Mouse (Mus musculus): Measurements from ENCODE around the gene Pdia5. TPM values are rescaled to one million over a fixed set of nuclear protein-coding genes. Genes with fewer than 3 reads are reported as not detected.

Pdia5 gene
- total and polyA plus RNA-seq, 3 experiments, result not detected

GRCm38 (mm10) chr16:35455822-35456221, 34.9 kb downstream of the Pdia5 start:
- no peaks in the 10 kb centered on the region for H3K79me2 ChIP-seq (replicated peaks; ENCODE audit: control insufficient read depth, extremely low read depth, insufficient read depth, poor library complexity, severe bottlenecking)
- no peaks in the 10 kb centered on the region for H3K36me3 ChIP-seq (replicated peaks in 1 of 2; ENCODE audit: control insufficient read depth in 1 of 2, insufficient read depth in 1 of 2, low read length in 1 of 2)
- DNase-seq (ENCODE audit: extremely low read depth), result no peak
- H3K4me2 ChIP-seq (ENCODE audit: insufficient read depth, low read depth, poor library complexity, severe bottlenecking), result no peak overlapping the region
- peaks cover 81% of the 10 kb centered on the region for H3K27me3 ChIP-seq (replicated peaks)
- no peak overlapping the region for H3K9ac ChIP-seq (ENCODE audit: insufficient read depth, low read depth)
- dilution Hi-C loops (cut with MboI; ENCODE audit: extremely low pct_ligation_motif_present, extremely low pct_unique_long_range_greater_than_20kb, low sequenced_read_pairs), result no loop called here
- no peak overlapping the region for H3K27ac ChIP-seq (ENCODE audit: insufficient read depth, low read depth)
- TF ChIP-seq ETS1 (conservative IDR thresholded peaks at IDR 0.05; ENCODE audit: low read depth, low read length) (no peak), CHD2 (IDR thresholded peaks at IDR 0.05; ENCODE audit: low read length) (no peak), MAX (IDR thresholded peaks at IDR 0.05; ENCODE audit: low read length) (no peak), RAD21 (IDR thresholded peaks at IDR 0.05; ENCODE audit: low read depth, low read length) (no peak), E2F4 (IDR thresholded peaks at IDR 0.05; ENCODE audit: insufficient replicate concordance, low read depth, low read length) (no peak), MXI1 (IDR thresholded peaks at IDR 0.05; ENCODE audit: low read depth, low read length) (no peak), MAZ (IDR thresholded peaks at IDR 0.05; ENCODE audit: low read depth, low read length) (no peak), EP300 (IDR thresholded peaks at IDR 0.05; ENCODE audit: low read length) (no peak), BHLHE40 (IDR thresholded peaks at IDR 0.05; ENCODE audit: low read depth, low read length) (no peak), JUND (conservative IDR thresholded peaks at IDR 0.05; ENCODE audit: low read depth, low read length) (no peak), MAFK (IDR thresholded peaks at IDR 0.05; ENCODE audit: insufficient replicate concordance, low read length) (no peak), ZNF384 (IDR thresholded peaks at IDR 0.05; ENCODE audit: low read depth, low read length) (no peak), PAX5 (IDR thresholded peaks at IDR 0.05; ENCODE audit: low read length) (no peak), CHD1 (IDR thresholded peaks at IDR 0.05; ENCODE audit: low read depth, low read length) (no peak), NELFE (IDR thresholded peaks at IDR 0.05; ENCODE audit: low read depth, low read length) (no peak), TCF12 (IDR thresholded peaks at IDR 0.05; ENCODE audit: low read depth, low read length) (no peak), ZKSCAN1 (IDR thresholded peaks at IDR 0.05; ENCODE audit: borderline replicate concordance, low read depth, low read length) (no peak), JUN (IDR thresholded peaks at IDR 0.05; ENCODE audit: insufficient read depth, low read depth, low read length) (no peak), UBTF (IDR thresholded peaks at IDR 0.05; ENCODE audit: low read depth, low read length) (no peak)
- in situ Hi-C loops (cut with MboI; ENCODE audit: low pct_ligation_motif_present, low pct_unique_long_range_greater_than_20kb, low sequenced_read_pairs), result no loop called here
- H3K9me3 ChIP-seq (replicated peaks; ENCODE audit: low read length), result no peaks in the 10 kb centered on the region
- no peak overlapping the region for H3K4me3 ChIP-seq (replicated peaks in 1 of 3; ENCODE audit: low read depth in 2 of 3, low read length in 2 of 3, poor library complexity in 1 of 3)
- no peaks in the 10 kb centered on the region for H3K4me1 ChIP-seq (ENCODE audit: control insufficient read depth in 1 of 2, insufficient read depth in 2 of 2)

DNA sequence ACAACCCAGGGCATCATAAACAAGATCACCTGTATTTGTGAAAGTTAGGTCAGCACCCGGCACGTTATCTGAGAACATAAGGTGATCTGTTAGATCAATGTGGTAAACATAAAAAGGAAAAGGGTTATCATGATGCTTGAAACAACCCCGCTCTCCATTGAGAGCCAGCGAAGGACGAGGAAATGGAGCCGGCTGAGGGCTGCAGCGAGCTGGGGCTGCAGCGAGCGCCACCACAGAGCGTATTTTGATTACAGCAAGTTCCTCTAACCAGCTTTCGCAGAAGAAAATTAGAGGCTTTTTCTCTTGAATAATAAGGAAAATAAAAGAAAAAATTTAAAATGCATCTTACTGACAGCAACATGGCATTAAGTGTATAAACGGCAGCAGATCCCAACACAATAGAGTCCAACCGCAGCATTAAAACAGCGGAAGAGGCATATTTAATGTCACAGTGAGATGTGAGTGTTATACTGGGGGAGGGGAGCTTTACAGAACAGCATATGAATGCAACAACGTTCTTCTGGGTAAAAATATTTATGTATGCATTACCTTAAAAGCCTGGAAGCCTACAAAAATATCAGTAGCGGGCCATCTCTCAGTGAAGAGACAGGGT, 40.5 kb downstream of the Pdia5 start:
- Histone ChIP-seq H3K4me3 (replicated peaks in 1 of 3; ENCODE audit: low read depth in 2 of 3, low read length in 2 of 3, poor library complexity in 1 of 3) (no peak overlapping the region), H3K27ac (ENCODE audit: insufficient read depth, low read depth) (no peak overlapping the region), H3K9ac (ENCODE audit: insufficient read depth, low read depth) (no peak overlapping the region), H3K36me3 (replicated peaks in 1 of 2; ENCODE audit: control insufficient read depth in 1 of 2, insufficient read depth in 1 of 2, low read length in 1 of 2) (no peaks in the 10 kb centered on the region), H3K79me2 (replicated peaks; ENCODE audit: control insufficient read depth, extremely low read depth, insufficient read depth, poor library complexity, severe bottlenecking) (no peaks in the 10 kb centered on the region), H3K9me3 (replicated peaks; ENCODE audit: low read length) (no peaks in the 10 kb centered on the region), H3K4me2 (ENCODE audit: insufficient read depth, low read depth, poor library complexity, severe bottlenecking) (no peak overlapping the region), H3K4me1 (ENCODE audit: control insufficient read depth in 1 of 2, insufficient read depth in 2 of 2) (no peaks in the 10 kb centered on the region), H3K27me3 (replicated peaks) (peaks cover 59% of the 10 kb centered on the region)
- TF ChIP-seq ETS1 (conservative IDR thresholded peaks at IDR 0.05; ENCODE audit: low read depth, low read length), result no peak
- no peak for DNase-seq (ENCODE audit: extremely low read depth)
- in situ Hi-C loops (cut with MboI; ENCODE audit: low pct_ligation_motif_present, low pct_unique_long_range_greater_than_20kb, low sequenced_read_pairs), result no loop called here
- dilution Hi-C loops (cut with MboI; ENCODE audit: extremely low pct_ligation_motif_present, extremely low pct_unique_long_range_greater_than_20kb, low sequenced_read_pairs), result no loop called here

Data from CH12.LX (cell line).